Mouse (Mus musculus): Measurements from ENCODE around the gene Clk3.

- no peak for TF ChIP-seq CTCF (IDR thresholded peaks at IDR 0.05)
- TF ChIP-seq EP300 (IDR thresholded peaks at IDR 0.05): no peak
Measured at GRCm38 (mm10) chr9:57811793-57812733, 46.4 kb upstream of the Clk3 start.

Data from lung, postnatal 0 days (tissue).